Mouse (Mus musculus) stomach, adult 2 months (tissue): ENCODE results near the gene Sox14. TPM values are rescaled to one million over a fixed set of nuclear protein-coding genes. Genes with fewer than 3 reads are reported as not detected.

Experiments
- polyA plus RNA-seq: library from polyadenylated mRNA; depleted of rRNA; stranded (reverse); fragments of >200 nt; gene quantifications from 2 replicates; pipeline ENCODE4 v1.2.3, GENCODE M21; 2012; rRNA removed

Gene Sox14
- polyA plus RNA-seq: not detected in 2 replicates

DNA sequence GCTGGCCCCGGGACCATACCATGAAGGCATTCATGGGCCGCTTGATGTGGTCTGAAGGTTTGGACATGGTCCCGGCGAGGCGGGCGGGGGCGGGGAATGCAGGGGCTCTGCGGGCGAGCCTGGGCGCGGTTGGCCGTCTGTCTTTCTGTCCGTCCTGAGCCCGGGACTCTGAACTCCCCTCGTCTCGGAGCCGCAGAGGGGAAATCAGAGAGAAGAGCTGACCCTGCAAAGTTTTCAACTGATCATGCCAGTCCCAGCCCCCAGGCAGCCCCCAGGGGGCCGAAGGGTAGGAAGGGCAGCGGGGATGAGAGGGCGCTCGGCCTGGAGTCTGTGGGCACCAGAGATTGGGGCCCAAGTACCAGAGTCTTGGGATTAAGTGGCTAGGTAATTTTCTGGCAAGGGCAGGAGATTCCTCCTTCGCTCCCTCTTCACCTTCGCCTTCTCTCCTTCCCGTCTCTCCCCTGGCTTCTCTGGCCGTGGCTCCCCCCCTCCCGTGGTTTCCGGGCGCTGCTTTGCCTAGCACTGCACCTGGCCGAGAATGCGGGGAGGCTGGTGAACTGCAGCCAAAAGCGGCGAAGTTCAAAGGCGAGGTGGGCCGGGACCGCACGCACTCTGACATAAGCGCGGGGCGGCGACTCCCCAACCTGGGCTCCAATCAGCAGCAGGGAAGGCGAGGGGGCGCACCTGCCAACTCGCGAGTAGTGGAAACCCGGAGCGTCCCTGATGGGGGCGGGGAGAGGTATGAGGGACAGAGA lies at the start of gene Sox14:
Gene Sox14 (minus strand): TSS at position 553 of the 755 bp plus-strand sequence.

Other genes with a start within 250 kb of the Sox14 start
- gene Dzip1l, start 246.7 kb downstream of the Sox14 start, polyA plus RNA-seq: 4.0 and 4.1 TPM in 2 replicates
- gene Cldn18, start 158.9 kb downstream of the Sox14 start, polyA plus RNA-seq: 602 and 610 TPM in 2 replicates